19 mouse cellular contexts compared by ENCODE assay signal in genomic region chr2:92787925-92788410, GRCm38 (mm10).
DNase-seq lines count a peak whose midpoint lies in the region; ATAC-seq and TF ChIP-seq lines count a peak whose summit lies in the region.
"Had no signal": no experiment of that assay in that cellular context is flagged by ENCODE, and none has a peak within 500 bp of the region (broad histone marks: within the 10 kb centered on the region; RNA-seq: fewer than 3 reads in every experiment).

No protein-coding gene starts in this region.

- DNase-seq in forebrain, embryonic 11.5 days (ENCODE audit: low spot score) = no peak
- peak; percentile 72 for DNase-seq in brain, adult 2 months (ENCODE audit: low read depth, low spot score)
- DNase-seq: adrenal gland, postnatal 14 days; cerebellum, postnatal 36 days; gastrocnemius, postnatal 36 days; heart, adult 18-20 months; kidney, adult 11 months had no signal

- ATAC-seq in forebrain, embryonic 13.5 days = no peak
- no peak for ATAC-seq in forebrain, embryonic 11.5 days (replicated peaks; ENCODE audit: low FRiP score)
- peak; percentile 61; the same call in 1 of the 2 replicates for ATAC-seq in intestine, embryonic 15.5 days
- no peak for ATAC-seq in intestine, postnatal 0 days
- 0 out of 2 replicates have a peak, but pooled peaks have one; percentile 20 for ATAC-seq in forebrain, embryonic 16.5 days
- ATAC-seq in erythroblast, adult 5-6 weeks (replicated peaks; ENCODE audit: low FRiP score, poor library complexity, severe bottlenecking) = no peak
- ATAC-seq: activated CD4-positive, CD25-positive, alpha-beta regulatory T cell, adult 4 months; Patski had no signal

- no peak overlapping the region for H3K4me2 ChIP-seq in forebrain, embryonic 13.5 days
- H3K4me2 ChIP-seq in forebrain, embryonic 11.5 days (ENCODE audit: low read depth, low read length, severe bottlenecking) = no peak overlapping the region
- H3K4me2 ChIP-seq in intestine, embryonic 15.5 days (replicated peaks) = no peak overlapping the region
- no peak overlapping the region for H3K4me2 ChIP-seq in intestine, postnatal 0 days (replicated peaks; ENCODE audit: low read depth)
- H3K4me2 ChIP-seq in forebrain, embryonic 16.5 days (ENCODE audit: low read length) = no peak overlapping the region
- H3K4me2 ChIP-seq: heart, embryonic 12.5 days; hindbrain, embryonic 14.5 days had no signal

- no peaks in the 10 kb centered on the region for H3K36me3 ChIP-seq in forebrain, embryonic 13.5 days (ENCODE audit: poor library complexity, severe bottlenecking)
- no peaks in the 10 kb centered on the region for H3K36me3 ChIP-seq in forebrain, embryonic 11.5 days (ENCODE audit: control insufficient read depth, insufficient read depth, low read length)
- no peaks in the 10 kb centered on the region for H3K36me3 ChIP-seq in intestine, embryonic 15.5 days
- H3K36me3 ChIP-seq in intestine, postnatal 0 days (ENCODE audit: control insufficient read depth, insufficient read depth) = no peaks in the 10 kb centered on the region
- no peaks in the 10 kb centered on the region for H3K36me3 ChIP-seq in forebrain, embryonic 16.5 days (ENCODE audit: control insufficient read depth, insufficient read depth)
- H3K36me3 ChIP-seq: embryonic facial prominence, embryonic 10.5 days; heart, embryonic 12.5 days; hindbrain, embryonic 10.5 days had no signal

- H3K27ac ChIP-seq in forebrain, embryonic 13.5 days = 0 out of 2 replicates have a peak overlapping the region, but pooled peaks have one; percentile 4
- H3K27ac ChIP-seq in forebrain, embryonic 11.5 days (ENCODE audit: low read depth, low read length) = no peak overlapping the region
- no peak overlapping the region for H3K27ac ChIP-seq in intestine, embryonic 15.5 days
- no peak overlapping the region for H3K27ac ChIP-seq in intestine, postnatal 0 days (ENCODE audit: low read depth, low read length)
- peak overlapping the region; percentile 41 for H3K27ac ChIP-seq in forebrain, embryonic 16.5 days (ENCODE audit: low read length)
- H3K27ac ChIP-seq: embryonic facial prominence, embryonic 10.5 days; hindbrain, embryonic 10.5 days; hindbrain, embryonic 14.5 days had no signal

- no peak overlapping the region for H3K4me3 ChIP-seq in forebrain, embryonic 13.5 days
- H3K4me3 ChIP-seq in forebrain, embryonic 11.5 days (ENCODE audit: low read depth, low read length) = no peak overlapping the region
- no peak overlapping the region for H3K4me3 ChIP-seq in intestine, embryonic 15.5 days (replicated peaks)
- H3K4me3 ChIP-seq in intestine, postnatal 0 days (ENCODE audit: low read depth, low read length) = no peak overlapping the region
- H3K4me3 ChIP-seq in forebrain, embryonic 16.5 days (replicated peaks; ENCODE audit: low read length) = no peak overlapping the region
- H3K4me3 ChIP-seq: embryonic facial prominence, embryonic 10.5 days; erythroblast, embryonic 14.5 days; heart, embryonic 12.5 days; hindbrain, embryonic 10.5 days had no signal

- TF ChIP-seq CTCF in intestine, postnatal 0 days (IDR thresholded peaks at IDR 0.05; ENCODE audit: low read depth) = no peak

- no peaks in the 10 kb centered on the region for H3K9me3 ChIP-seq in forebrain, embryonic 13.5 days (replicated peaks)
- H3K9me3 ChIP-seq in forebrain, embryonic 11.5 days (ENCODE audit: control insufficient read depth, low read length) = no peaks in the 10 kb centered on the region
- no peaks in the 10 kb centered on the region for H3K9me3 ChIP-seq in intestine, embryonic 15.5 days
- H3K9me3 ChIP-seq in intestine, postnatal 0 days (ENCODE audit: control insufficient read depth) = no peaks in the 10 kb centered on the region
- no peaks in the 10 kb centered on the region for H3K9me3 ChIP-seq in forebrain, embryonic 16.5 days (ENCODE audit: control insufficient read depth, low read length)
- H3K9me3 ChIP-seq: embryonic facial prominence, embryonic 10.5 days; heart, embryonic 12.5 days; hindbrain, embryonic 10.5 days had no signal

- no peaks in the 10 kb centered on the region for H3K27me3 ChIP-seq in forebrain, embryonic 13.5 days
- H3K27me3 ChIP-seq in forebrain, embryonic 11.5 days (ENCODE audit: control insufficient read depth, insufficient read depth, low read length) = no peaks in the 10 kb centered on the region
- no peaks in the 10 kb centered on the region for H3K27me3 ChIP-seq in intestine, embryonic 15.5 days (replicated peaks)
- H3K27me3 ChIP-seq in intestine, postnatal 0 days (replicated peaks; ENCODE audit: control insufficient read depth, insufficient read depth, low read length) = no peaks in the 10 kb centered on the region
- no peaks in the 10 kb centered on the region for H3K27me3 ChIP-seq in forebrain, embryonic 16.5 days (replicated peaks; ENCODE audit: control insufficient read depth, insufficient read depth, low read length)
- H3K27me3 ChIP-seq: heart, embryonic 12.5 days had no signal

- no peak overlapping the region for H3K9ac ChIP-seq in forebrain, embryonic 13.5 days
- H3K9ac ChIP-seq in forebrain, embryonic 11.5 days (ENCODE audit: low read length) = no peak overlapping the region
- H3K9ac ChIP-seq in intestine, embryonic 15.5 days = no peak overlapping the region
- H3K9ac ChIP-seq in intestine, postnatal 0 days (ENCODE audit: low read depth, low read length) = no peak overlapping the region
- no peak overlapping the region for H3K9ac ChIP-seq in forebrain, embryonic 16.5 days (replicated peaks; ENCODE audit: low read depth, low read length)
- H3K9ac ChIP-seq: heart, embryonic 12.5 days; hindbrain, embryonic 14.5 days had no signal

- WGBS in forebrain, embryonic 13.5 days = 81% methylated on average over 4 of the region's 4 CpGs
- 80% methylated on average over 4 of the region's 4 CpGs for WGBS in forebrain, embryonic 11.5 days
- WGBS in intestine, embryonic 15.5 days = 59% methylated on average over 4 of the region's 4 CpGs
- 44% methylated on average over 4 of the region's 4 CpGs for WGBS in intestine, postnatal 0 days
- 60% methylated on average over 4 of the region's 4 CpGs for WGBS in forebrain, embryonic 16.5 days

- H3K4me1 ChIP-seq in forebrain, embryonic 13.5 days = no peaks in the 10 kb centered on the region
- H3K4me1 ChIP-seq in forebrain, embryonic 11.5 days (replicated peaks; ENCODE audit: control insufficient read depth, insufficient read depth, low read length) = no peaks in the 10 kb centered on the region
- no peaks in the 10 kb centered on the region for H3K4me1 ChIP-seq in intestine, embryonic 15.5 days (replicated peaks)
- H3K4me1 ChIP-seq in intestine, postnatal 0 days (replicated peaks; ENCODE audit: control insufficient read depth, insufficient read depth, low read length) = no peaks in the 10 kb centered on the region
- no peaks in the 10 kb centered on the region for H3K4me1 ChIP-seq in forebrain, embryonic 16.5 days (replicated peaks; ENCODE audit: control insufficient read depth, insufficient read depth, low read length)
- H3K4me1 ChIP-seq: heart, embryonic 12.5 days; hindbrain, embryonic 10.5 days had no signal

Comparison
In these comparisons a context has a peak if more than half of its experiments do, and no peak if none do; other contexts are left out.
1. ATAC-seq: peak in intestine, embryonic 15.5 days (single experiment) and forebrain, embryonic 16.5 days (single experiment); none in forebrain, embryonic 13.5 days (single experiment), forebrain, embryonic 11.5 days (single experiment), intestine, postnatal 0 days (single experiment) and erythroblast, adult 5-6 weeks (single experiment).
2. H3K27ac ChIP-seq: peak in forebrain, embryonic 13.5 days (single experiment) and forebrain, embryonic 16.5 days (single experiment); none in forebrain, embryonic 11.5 days (single experiment), intestine, embryonic 15.5 days (single experiment) and intestine, postnatal 0 days (single experiment).